Mouse (Mus musculus) liver (tissue): ENCODE data around the gene Abce1.

Experiments
- DNase-seq: peaks from one replicate; pipeline ENCODE4 v3.0.0-alpha.2; 2020; ENCODE audit warnings: mixed read lengths

Abce1 gene

GRCm38 (mm10) chr8:79639586-79640451, 71.7 kb downstream of the Abce1 start, which contains the start of gene Otud4:
Otud4 (plus strand) TSS chr8:79639618.
- peak; percentile 63 for DNase-seq

GRCm38 (mm10) chr8:79638707-79639549, 72.6 kb downstream of the Abce1 start:
- DNase-seq: peak; percentile 99

GRCm38 (mm10) chr8:79638001-79638706, 73.4 kb downstream of the Abce1 start:
- no peak for DNase-seq

GRCm38 (mm10) chr8:79637237-79637636, 74.3 kb downstream of the Abce1 start:
- DNase-seq: no peak

GRCm38 (mm10) chr8:79636151-79636550, 75.4 kb downstream of the Abce1 start:
- DNase-seq: no peak

GRCm38 (mm10) chr8:79635491-79635890, 76.0 kb downstream of the Abce1 start:
- no peak for DNase-seq
